Mouse (Mus musculus): ENCODE measurements around the gene Ank3. TPM values are rescaled to one million over a fixed set of nuclear protein-coding genes. Genes with fewer than 3 reads are reported as not detected.

Ank3 gene
- polyA plus RNA-seq, 1 experiment from 2014 or later: 44.7 TPM

DNA sequence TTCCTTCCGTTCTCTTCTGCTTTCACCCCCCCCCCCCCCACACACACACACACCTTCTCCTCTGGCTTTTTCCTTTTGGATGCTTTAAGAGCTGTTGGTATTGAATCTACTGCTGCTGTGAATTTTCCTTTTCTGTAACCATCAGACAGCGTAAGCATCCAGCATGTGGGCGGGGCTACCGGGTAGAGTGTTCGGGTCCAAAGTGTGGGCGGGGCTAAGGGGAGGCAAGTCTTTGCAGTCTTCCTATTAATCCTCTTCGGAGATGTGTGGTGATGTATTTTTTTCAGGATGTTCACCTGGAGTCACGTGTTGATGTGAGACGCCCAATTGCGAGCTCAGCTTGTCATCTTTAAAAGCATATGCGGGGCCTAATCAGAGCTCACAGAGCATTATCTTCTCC lies 379.2 kb downstream of the Ank3 start:
- no peaks in the 10 kb centered on the region for H3K36me3 ChIP-seq
- H3K27ac ChIP-seq: no peak overlapping the region
- no peak overlapping the region for H3K4me3 ChIP-seq
- no peaks in the 10 kb centered on the region for H3K9me3 ChIP-seq
- 85% methylated on average over 11 of the region's 11 CpGs for WGBS
- no peak for DNase-seq (ENCODE audit: low spot score)
- H3K27me3 ChIP-seq (ENCODE audit: insufficient read depth, poor library complexity, severe bottlenecking): no peaks in the 10 kb centered on the region
- H3K4me1 ChIP-seq (replicated peaks): 0 out of 2 replicates have a peak, but pooled peaks cover 4% of the 10 kb centered on the region

- DNase-seq (ENCODE audit: low spot score): no peak
- H3K4me3 ChIP-seq: no peak overlapping the region
- WGBS: 85% methylated on average over 3 of the region's 3 CpGs
- H3K36me3 ChIP-seq: no peaks in the 10 kb centered on the region
- H3K27ac ChIP-seq: no peak overlapping the region
- H3K9me3 ChIP-seq: peaks cover 3% of the 10 kb centered on the region; the same call in 1 of the 2 replicates
- H3K4me1 ChIP-seq (replicated peaks): 0 out of 2 replicates have a peak, but pooled peaks cover 4% of the 10 kb centered on the region
- H3K27me3 ChIP-seq (ENCODE audit: insufficient read depth, poor library complexity, severe bottlenecking): no peaks in the 10 kb centered on the region
Observed at GRCm38 (mm10) chr10:69779246-69779645, 380.7 kb downstream of the Ank3 start.

- peaks cover 19% of the 10 kb centered on the region for H3K4me1 ChIP-seq (replicated peaks)
- peaks cover 3% of the 10 kb centered on the region; the same call in 1 of the 2 replicates for H3K9me3 ChIP-seq
- no peak overlapping the region for H3K27ac ChIP-seq
- DNase-seq (ENCODE audit: low spot score): peak; percentile 55
- H3K4me3 ChIP-seq: no peak overlapping the region
- 27% methylated on average over 8 of the region's 8 CpGs for WGBS
- no peaks in the 10 kb centered on the region for H3K36me3 ChIP-seq
- H3K27me3 ChIP-seq (ENCODE audit: insufficient read depth, poor library complexity, severe bottlenecking): no peaks in the 10 kb centered on the region
Observed at GRCm38 (mm10) chr10:69781491-69781890, 382.9 kb downstream of the Ank3 start.

DNA sequence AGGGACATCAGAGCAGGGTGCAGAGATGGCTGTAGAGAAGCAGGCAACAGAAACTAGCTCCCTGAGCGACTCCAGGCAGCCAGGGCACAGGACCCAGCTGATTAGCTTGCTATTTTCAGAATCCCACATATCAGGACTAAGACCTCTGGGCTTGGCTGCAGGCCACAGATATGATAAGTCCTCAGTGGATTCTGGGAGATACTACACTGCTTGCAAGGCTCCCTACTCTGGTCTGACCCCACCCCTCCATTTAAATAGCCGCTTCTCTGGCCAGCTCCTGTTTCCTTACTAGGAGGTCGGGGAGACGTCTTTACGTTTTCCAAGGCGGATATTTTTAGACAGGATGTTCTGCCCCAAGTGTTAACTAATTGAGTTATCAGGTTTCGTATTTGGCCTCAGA lies 386.7 kb downstream of the Ank3 start:
- 48% methylated on average over 7 of the region's 7 CpGs for WGBS
- Histone ChIP-seq H3K36me3 (no peaks in the 10 kb centered on the region), H3K9me3 (peaks cover 3% of the 10 kb centered on the region; the same call in 1 of the 2 replicates), H3K4me1 (replicated peaks) (peaks cover 30% of the 10 kb centered on the region), H3K4me3 (0 out of 2 replicates have a peak overlapping the region, but pooled peaks have one; percentile 4), H3K27ac (no peak overlapping the region), H3K27me3 (ENCODE audit: insufficient read depth, poor library complexity, severe bottlenecking) (no peaks in the 10 kb centered on the region)
- no peak for DNase-seq (ENCODE audit: low spot score)

- H3K27ac ChIP-seq: no peak overlapping the region
Observed at GRCm38 (mm10) chr10:69785692-69786091, 387.1 kb downstream of the Ank3 start.

DNA sequence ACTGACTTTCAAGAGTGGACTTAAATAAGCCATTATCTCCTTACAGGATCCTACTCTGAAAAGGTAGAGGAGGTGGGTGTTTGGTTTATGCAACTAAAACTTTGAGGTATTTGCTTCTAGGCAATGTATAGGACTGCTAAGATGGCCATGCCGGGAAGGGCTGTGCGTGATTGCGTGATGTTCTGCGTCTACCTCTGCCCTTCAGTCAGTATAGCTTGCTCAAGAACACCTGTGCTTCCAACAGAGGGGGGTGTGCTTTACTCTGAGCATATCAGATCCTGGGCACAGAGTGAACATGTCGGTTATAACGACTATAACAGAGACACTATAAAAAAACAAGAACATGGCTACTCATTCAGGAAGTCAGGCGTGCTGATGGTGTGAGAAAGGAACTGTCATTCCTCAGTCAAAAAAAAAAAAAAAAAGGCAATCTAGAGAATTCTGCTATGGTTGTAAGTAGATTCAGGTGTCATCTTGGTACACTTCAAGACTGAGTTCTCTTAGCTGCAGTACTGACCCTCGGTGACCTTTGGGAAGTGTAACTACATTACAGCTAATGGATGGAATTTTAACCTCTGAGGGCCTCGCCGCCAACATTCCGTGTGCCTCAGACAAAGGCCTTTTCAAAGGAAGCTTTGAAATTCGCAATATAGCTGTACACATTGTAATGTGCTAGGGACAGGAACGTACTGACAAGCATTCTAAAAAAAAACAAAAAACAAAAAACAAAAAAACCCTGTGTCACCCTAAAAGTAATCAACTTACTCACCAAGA lies 387.8 kb downstream of the Ank3 start:
- Histone ChIP-seq H3K36me3 (no peaks in the 10 kb centered on the region), H3K27me3 (ENCODE audit: insufficient read depth, poor library complexity, severe bottlenecking) (no peaks in the 10 kb centered on the region), H3K9me3 (peaks cover 3% of the 10 kb centered on the region; the same call in 1 of the 2 replicates), H3K4me1 (replicated peaks) (peaks cover 29% of the 10 kb centered on the region), H3K4me3 (no peak overlapping the region), H3K27ac (no peak overlapping the region)
- WGBS: 58% methylated on average over 13 of the region's 13 CpGs
- peak; percentile 20 for DNase-seq (ENCODE audit: low spot score)

More at GRCm38 (mm10) chr10:69785692-69786091, 387.1 kb downstream of the Ank3 start:
- no peak for DNase-seq (ENCODE audit: low spot score)
- Histone ChIP-seq H3K9me3 (peaks cover 3% of the 10 kb centered on the region; the same call in 1 of the 2 replicates), H3K4me1 (replicated peaks) (peaks cover 30% of the 10 kb centered on the region), H3K36me3 (no peaks in the 10 kb centered on the region), H3K4me3 (0 out of 2 replicates have a peak overlapping the region, but pooled peaks have one; percentile 4), H3K27me3 (ENCODE audit: insufficient read depth, poor library complexity, severe bottlenecking) (no peaks in the 10 kb centered on the region)
- WGBS: 79% methylated on average over 8 of the region's 8 CpGs

GRCm38 (mm10) chr10:69787379-69787778 lies 388.8 kb downstream of the Ank3 start:
- peak overlapping the region; percentile 29; the same call in 1 of the 2 replicates for H3K27ac ChIP-seq
- peak; percentile 17 for DNase-seq (ENCODE audit: low spot score)
- peaks cover 26% of the 10 kb centered on the region for H3K4me1 ChIP-seq (replicated peaks)
- WGBS: 47% methylated on average over 10 of the region's 10 CpGs
- peaks cover 3% of the 10 kb centered on the region; the same call in 1 of the 2 replicates for H3K9me3 ChIP-seq
- H3K4me3 ChIP-seq: no peak overlapping the region
- H3K36me3 ChIP-seq: no peaks in the 10 kb centered on the region
- no peaks in the 10 kb centered on the region for H3K27me3 ChIP-seq (ENCODE audit: insufficient read depth, poor library complexity, severe bottlenecking)

DNA sequence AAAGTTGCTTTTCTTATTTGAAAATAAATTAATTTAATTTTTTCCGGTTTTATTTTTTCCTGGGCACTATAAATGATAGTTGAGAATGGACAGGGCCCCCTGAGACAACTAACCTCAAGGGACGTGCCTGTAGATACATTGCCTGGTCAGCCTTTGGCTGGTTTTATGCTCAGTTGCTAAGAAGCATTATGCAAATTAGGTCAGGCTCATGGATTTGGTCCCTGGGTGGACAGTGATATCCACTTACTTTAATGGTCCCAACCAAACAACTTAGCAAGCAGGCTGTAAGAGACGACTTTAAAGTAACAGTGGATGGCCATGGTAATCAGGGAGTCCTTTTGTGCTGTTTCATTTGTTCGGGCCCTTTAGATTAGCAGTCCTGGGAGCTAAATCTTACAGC lies 392.0 kb downstream of the Ank3 start:
- WGBS: 81% methylated on average over 4 of the region's 4 CpGs
- no peaks in the 10 kb centered on the region for H3K36me3 ChIP-seq
- DNase-seq (ENCODE audit: low spot score): no peak
- H3K9me3 ChIP-seq: no peaks in the 10 kb centered on the region
- H3K4me1 ChIP-seq (replicated peaks): peaks cover 20% of the 10 kb centered on the region
- H3K27ac ChIP-seq: no peak overlapping the region
- no peaks in the 10 kb centered on the region for H3K27me3 ChIP-seq (ENCODE audit: insufficient read depth, poor library complexity, severe bottlenecking)
- H3K4me3 ChIP-seq: no peak overlapping the region

DNA sequence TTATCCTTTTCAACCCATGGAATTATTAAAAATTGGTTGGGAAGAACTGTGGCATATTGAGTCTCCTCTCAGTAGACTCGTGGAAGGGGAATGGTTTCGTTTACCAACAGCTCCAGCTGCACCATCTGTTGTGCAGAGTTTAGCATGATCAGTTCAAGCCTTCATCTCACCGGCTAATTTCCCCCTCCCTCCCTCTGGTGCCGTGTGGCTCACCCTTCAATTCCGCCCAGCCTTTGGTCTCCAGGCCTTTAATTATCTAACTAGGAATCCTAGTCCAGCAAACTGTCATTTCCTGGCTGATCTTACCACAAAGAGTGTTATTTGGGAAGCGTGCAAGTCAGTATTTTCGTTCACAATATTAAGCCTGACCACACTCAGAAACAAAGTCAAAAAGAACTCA lies 393.4 kb downstream of the Ank3 start:
- no peak overlapping the region for H3K4me3 ChIP-seq
- no peaks in the 10 kb centered on the region for H3K9me3 ChIP-seq
- 75% methylated on average over 7 of the region's 7 CpGs for WGBS
- DNase-seq (ENCODE audit: low spot score): no peak
- peaks cover 7% of the 10 kb centered on the region for H3K4me1 ChIP-seq (replicated peaks)
- no peak overlapping the region for H3K27ac ChIP-seq
- no peaks in the 10 kb centered on the region for H3K27me3 ChIP-seq (ENCODE audit: insufficient read depth, poor library complexity, severe bottlenecking)
- no peaks in the 10 kb centered on the region for H3K36me3 ChIP-seq

DNA sequence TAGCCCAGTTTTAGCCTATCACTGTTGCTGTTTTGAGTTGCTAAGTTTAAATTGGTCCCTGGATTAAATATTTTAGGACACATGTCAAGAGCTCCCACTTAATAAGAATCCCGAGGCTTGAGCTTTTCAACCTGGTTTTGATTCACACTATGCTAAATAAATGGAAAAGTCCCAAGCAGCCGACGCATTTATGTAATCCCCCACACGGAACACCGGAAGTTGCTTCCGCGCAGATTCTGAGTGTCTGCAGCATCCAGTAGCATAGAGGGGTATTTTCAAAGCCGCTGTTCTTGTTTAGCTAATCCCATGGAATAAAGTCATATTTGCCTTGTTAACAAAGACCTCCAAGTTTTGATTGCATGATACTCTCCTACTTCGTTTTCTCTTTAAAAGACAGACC lies 393.8 kb downstream of the Ank3 start:
- no peak for DNase-seq (ENCODE audit: low spot score)
- no peaks in the 10 kb centered on the region for H3K36me3 ChIP-seq
- WGBS: 93% methylated on average over 9 of the region's 9 CpGs
- H3K4me1 ChIP-seq (replicated peaks): peaks cover 2% of the 10 kb centered on the region
- no peak overlapping the region for H3K27ac ChIP-seq
- H3K9me3 ChIP-seq: no peaks in the 10 kb centered on the region
- H3K27me3 ChIP-seq (ENCODE audit: insufficient read depth, poor library complexity, severe bottlenecking): no peaks in the 10 kb centered on the region
- H3K4me3 ChIP-seq: no peak overlapping the region

DNA sequence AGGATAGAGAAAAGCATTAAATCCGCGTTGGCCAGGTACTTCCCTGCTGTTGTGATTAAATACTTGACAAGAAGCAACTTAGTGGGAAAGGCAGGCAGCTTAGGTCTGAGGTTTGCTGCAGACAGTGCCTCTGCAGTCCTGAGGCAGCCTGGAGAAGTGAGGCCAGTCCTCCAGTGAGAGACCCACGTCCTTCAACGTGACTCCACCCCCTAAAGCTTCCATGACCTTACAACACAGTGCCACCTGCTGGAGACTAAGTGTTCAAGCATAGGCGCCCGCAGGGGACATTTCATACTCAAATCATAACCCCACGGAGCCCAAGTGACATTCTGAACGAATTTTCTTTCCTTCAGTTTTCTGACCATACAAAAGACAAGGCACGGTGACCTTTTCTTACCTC lies 394.5 kb downstream of the Ank3 start:
- 30% methylated on average over 9 of the region's 9 CpGs for WGBS
- Histone ChIP-seq H3K4me1 (replicated peaks) (no peaks in the 10 kb centered on the region), H3K27me3 (ENCODE audit: insufficient read depth, poor library complexity, severe bottlenecking) (no peaks in the 10 kb centered on the region), H3K4me3 (no peak overlapping the region), H3K27ac (no peak overlapping the region), H3K36me3 (no peaks in the 10 kb centered on the region), H3K9me3 (no peaks in the 10 kb centered on the region)
- peak; percentile 38 for DNase-seq (ENCODE audit: low spot score)

GRCm38 (mm10) chr10:69795656-69796055 lies 397.1 kb downstream of the Ank3 start:
- Histone ChIP-seq H3K36me3 (no peaks in the 10 kb centered on the region), H3K4me3 (no peak overlapping the region), H3K27ac (no peak overlapping the region), H3K4me1 (replicated peaks) (no peaks in the 10 kb centered on the region), H3K9me3 (no peaks in the 10 kb centered on the region), H3K27me3 (ENCODE audit: insufficient read depth, poor library complexity, severe bottlenecking) (no peaks in the 10 kb centered on the region)
- WGBS: 84% methylated on average over 3 of the region's 3 CpGs
- no peak for DNase-seq (ENCODE audit: low spot score)

- Histone ChIP-seq H3K4me1 (replicated peaks) (no peaks in the 10 kb centered on the region), H3K4me3 (no peak overlapping the region), H3K36me3 (no peaks in the 10 kb centered on the region), H3K27me3 (ENCODE audit: insufficient read depth, poor library complexity, severe bottlenecking) (no peaks in the 10 kb centered on the region), H3K9me3 (no peaks in the 10 kb centered on the region), H3K27ac (no peak overlapping the region)
- WGBS: 82% methylated on average over 8 of the region's 8 CpGs
- no peak for DNase-seq (ENCODE audit: low spot score)
Observed at GRCm38 (mm10) chr10:69796421-69796886, 397.9 kb downstream of the Ank3 start.

Measured in hindbrain, embryonic 10.5 days (tissue).